Mouse (Mus musculus): ENCODE measurements around the gene Aip. TPM values are rescaled to one million over a fixed set of nuclear protein-coding genes. Genes with fewer than 3 reads are reported as not detected.

The Aip gene
- polyA plus RNA-seq (2015; fragmentation: Illumina TruSeq; extraction: RNeasy Lipid Tissue Mini Kit (QIAGEN cat#74804); ENCODE audit: low read depth, low replicate concordance) = 183 TPM

DNA sequence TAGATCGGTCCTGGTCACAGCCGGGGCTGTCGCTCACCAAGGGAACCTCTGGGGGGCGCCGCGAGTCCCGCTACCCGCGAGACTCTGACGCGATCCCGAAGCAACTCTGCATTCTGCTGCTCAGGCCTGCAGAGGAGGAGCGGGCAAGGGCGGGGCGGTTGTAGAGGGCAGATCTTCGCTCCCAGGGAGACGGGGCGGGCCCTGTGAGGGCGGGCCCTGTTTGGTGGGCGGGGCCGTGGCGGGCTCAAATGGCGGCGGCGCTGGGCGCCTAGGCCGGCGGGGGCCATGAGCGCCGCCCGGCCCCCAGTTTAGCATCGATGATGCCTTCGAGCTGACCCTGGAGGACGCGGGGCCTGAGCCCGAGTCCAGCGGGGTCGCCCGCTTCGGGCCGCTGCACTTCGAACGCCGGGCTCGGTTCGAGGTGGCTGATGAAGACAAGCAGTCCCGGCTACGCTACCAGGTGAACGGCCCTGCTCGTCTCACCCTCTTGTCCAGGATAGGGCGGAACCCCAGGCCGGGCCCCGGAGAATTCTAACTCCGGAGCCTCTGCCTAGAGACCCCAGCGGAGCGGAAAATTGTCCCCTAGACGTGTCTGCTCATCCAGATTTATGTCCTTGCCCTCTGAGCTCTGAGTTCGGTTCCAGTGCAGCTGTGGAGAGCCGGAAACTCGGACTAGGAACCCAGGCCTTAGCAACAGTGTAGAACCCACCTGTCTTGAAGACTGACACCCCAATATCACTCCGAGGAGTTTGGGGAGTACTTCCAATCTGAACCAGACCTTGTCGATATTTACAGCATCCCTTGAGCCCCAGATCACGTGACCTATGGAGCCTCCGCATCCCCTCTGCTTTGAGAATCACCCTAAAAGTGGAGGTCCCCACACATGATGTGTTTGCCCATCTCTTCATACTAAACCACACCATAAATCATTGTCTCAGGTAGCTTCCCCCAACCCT, at the start of gene Aip:
Gene Aip (minus strand): TSS at position 118 of the 956 bp plus-strand sequence.

DNA sequence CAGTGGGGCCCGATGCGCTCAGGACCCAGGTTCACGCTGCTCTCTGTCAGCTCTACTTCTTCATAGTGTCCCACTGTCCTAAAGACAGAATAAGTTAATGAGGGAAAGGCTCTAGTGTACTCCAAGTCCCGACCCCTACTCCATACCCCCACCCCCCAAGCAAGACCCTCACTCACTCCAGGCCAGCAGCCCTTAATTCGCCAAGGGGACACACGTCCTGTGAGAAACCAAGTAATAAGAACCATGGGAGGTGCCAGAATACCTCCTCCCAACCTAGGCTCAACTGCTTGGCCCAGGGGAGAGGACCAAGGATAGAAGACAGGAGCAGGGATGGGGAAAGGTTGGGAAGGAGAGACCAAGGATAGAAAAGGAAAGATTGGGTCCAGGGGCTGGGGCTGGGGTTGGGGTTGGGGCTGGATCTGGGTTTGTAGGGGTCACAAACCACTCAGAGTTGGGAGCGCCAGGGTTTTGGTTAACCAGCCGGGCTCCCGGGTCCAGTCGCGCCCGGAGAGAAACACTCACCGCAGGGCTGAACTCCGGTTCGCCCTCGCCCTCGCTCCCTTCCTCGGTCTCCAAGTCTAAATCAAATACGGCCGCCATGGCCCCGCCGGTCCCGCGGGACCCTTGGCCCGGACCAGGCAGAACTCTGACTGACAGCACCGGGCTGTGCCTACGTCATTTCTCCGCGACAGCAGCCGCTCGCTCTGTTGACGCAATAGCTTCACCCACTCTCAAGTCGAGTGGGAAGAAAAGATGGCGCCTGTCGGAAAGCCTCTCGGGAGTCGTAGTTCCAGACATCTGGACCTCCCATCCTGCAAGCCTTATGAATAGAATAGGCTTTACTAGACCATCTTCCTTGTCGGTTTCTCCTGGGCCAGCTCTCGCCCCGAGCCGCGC, 37.2 kb upstream of the Aip start, which contains the start of gene Rps6kb2:
Gene Rps6kb2 (minus strand): TSS at position 709 of the 897 bp plus-strand sequence.

DNA sequence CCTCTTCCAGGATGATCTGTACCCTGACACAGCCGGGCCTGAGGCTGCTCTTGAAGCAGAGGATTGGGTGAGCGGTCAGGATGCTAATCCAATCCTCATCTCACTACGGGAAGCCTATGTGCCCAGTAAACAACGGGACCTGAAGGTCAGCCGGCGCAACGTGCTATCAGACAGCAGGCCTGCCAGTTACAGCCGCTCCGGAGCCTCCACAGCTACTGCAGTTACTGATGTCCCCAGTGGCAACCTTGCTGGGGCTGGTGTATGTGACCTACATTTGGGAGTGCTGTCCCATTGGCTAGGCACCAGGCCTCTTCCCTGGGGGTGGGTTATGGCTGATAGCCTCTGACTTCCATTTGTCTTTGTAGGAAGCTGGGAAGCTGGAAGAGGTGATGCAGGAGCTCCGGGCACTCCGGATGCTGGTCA, 27.6 kb upstream of the Aip start, which contains the start of gene Ptprcap:
Gene Ptprcap (plus strand): TSS at position 373 of the 423 bp plus-strand sequence.

DNA sequence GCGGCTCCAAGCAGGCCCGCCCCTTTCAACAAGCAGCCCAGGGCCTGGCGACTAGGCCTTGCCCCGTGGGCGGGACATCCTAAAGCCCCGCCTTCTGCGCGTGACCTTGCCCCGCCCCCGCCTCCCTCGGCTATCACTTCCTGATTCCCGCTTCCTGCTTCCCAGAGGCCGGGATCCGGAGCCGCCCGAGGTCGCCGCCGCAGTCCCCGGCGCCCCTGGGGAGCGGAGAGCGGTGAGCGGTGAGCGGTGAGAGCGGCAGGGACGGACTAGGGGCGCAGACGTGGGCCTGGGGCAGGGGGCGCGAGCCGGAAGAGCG, 22.8 kb upstream of the Aip start, which contains the start of gene Coro1b:
Gene Coro1b (plus strand): TSS at position 129 of the 316 bp plus-strand sequence.

DNA sequence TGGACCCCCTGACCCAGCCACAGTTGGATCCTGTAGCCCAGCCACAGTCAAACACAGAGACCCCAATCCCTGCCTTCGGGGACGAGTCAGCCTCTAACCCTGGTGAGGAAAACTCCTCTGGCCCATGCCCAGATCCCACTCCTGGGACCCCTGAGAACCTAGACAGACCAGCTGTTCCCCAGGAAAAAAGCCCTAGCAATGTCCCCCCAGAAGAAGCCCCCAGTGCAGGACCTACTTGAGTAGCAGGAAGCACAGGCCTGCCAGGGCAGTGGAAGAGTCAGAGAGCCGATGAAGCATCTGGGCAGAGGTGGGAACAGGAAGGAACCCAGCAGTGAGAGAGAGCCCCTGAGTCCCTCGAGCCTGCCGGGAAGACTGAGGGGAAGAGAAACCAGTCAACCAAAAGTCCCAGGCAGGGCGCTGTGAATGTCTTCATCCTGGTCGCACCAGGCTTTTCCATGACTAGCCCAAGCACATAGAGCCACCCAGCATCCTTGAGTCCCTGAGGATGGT, 18.2 kb upstream of the Aip start, which contains the start of gene Cabp4:
Gene Cabp4 (minus strand): TSS at position 275 of the 510 bp plus-strand sequence.

DNA sequence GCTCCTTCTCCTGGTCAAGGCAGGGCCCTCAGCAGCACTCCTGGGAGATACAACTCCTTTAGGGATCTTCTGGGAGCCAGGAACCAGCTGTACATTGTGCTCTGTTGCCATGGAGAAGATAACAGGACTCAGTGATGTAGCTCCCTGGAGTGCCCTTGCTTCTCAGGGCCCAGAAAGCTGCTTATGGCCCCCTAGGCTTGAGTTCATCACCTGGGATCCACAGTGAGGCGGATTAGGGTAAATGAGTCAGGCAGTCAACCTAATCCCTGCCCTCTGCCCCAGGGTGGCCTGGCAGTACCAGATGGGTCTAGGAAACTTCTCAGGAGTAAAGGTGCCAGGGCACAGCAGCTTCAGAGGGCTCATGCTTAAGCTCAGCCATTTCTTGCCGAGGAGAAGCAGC, 13.8 kb upstream of the Aip start, which contains the start of gene Gpr152:
Gene Gpr152 (plus strand): TSS at position 342 of the 400 bp plus-strand sequence.

DNA sequence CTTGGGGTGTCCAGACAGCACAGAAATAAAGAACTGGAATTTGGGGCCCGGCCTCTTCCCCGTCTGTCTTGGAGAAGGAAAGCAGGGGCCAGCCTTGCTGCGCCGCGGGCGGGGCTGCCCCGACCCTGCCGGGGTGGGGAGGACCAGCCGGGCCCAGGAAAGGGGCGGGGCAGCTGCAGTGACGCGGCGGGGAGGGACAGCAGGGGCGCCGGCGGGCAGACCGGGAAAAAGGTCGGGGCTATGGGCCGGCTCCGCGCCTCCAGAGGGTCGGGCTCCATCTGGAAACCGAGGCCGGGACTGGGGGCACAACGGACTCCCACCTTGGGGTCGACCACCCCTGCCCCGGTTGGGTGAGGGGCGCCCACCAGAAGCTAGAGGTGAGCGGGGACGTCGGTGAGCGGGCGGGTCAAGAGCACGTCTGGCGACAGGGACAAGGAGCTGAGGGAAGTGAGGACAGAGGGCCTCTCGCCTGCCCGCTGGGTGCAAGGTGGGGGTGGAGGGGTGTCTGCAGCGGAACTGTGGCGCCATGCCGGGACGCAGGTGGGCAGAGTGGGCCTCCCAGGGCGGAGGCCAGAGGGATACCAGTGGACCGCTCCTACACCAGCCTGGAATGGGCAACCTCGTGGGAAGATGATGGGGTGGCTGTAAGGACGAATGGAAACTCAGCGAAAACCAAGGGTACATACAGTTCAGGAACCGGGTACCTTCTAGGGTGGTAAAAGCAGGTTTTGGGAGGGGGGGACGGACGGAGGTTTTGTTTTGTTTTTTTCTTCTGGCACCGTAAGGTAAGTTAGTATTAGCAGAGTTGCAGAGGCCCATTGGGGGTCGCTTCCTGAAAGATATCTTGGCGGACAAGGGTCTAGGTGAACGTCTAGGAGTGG, 25.6 kb downstream of the Aip start, which contains the start of gene Pitpnm1:
Gene Pitpnm1 (plus strand): TSS at position 162 of the 881 bp plus-strand sequence.

DNA sequence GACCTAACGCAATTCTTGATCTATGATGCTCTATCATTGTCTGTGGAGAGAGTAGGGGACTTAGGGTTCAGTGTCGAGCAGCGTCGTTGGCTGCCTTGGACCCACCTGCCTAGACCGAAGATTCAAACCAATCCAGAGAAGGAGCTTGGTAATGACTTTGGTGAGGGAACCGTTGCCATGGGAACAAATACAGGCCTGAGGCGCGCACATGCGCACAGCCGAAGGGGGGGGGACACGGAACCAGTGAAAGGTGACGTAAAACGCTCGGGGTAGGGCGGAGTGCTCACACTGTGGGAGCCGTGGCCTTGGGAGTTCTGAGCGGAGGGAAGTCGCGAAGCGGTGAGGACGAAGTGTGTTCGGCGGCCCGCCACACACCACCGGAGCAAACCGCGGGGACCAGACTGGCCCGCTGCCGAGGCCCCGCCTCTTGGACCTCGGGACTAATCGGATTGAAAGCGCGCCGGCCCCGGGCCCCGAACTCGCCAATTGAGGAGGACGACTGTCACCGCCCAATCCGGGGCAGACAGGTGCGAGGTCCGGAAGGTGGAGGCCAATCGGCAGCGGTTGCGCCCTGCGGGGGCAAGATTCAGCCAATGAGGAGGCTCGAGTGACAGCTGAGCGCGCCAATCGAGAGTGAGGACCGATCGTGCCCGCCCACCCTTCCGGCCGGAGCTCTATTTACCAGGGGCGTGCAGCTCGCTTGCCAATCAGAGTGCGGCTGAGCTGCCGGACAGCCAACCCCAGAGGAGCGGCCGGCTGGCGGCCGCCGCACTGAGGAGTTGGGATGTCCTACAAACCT, 28.8 kb downstream of the Aip start, which contains the start of gene Cdk2ap2:
Gene Cdk2ap2 (plus strand): TSS at position 541 of the 799 bp plus-strand sequence.

DNA sequence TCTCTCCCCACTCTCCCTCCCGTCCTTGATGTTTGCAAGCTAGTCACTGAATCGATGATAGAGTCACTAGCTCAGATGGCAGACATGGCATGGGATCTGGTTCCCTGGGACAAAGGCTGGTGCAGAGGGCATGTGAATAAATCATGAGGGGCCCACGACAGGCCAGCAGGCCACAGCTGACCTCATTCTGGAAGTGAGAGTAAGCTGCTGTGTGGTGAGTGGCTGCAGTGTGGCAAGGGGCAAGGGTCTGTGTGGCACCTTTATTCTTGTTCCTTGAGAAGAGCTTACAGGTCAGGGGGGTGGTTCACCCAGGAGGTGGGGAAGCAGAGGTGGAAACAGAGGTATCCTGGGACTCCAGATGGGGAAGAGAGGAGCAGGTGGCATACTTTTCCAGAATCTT, 44.3 kb downstream of the Aip start, which contains the start of gene Cabp2:
Gene Cabp2 (plus strand): TSS at position 185 of the 400 bp plus-strand sequence.

Other genes with a start within 250 kb of the Aip start
- gene Tcirg1, start 218.7 kb downstream of the Aip start, polyA plus RNA-seq (2015; fragmentation: Illumina TruSeq; extraction: RNeasy Lipid Tissue Mini Kit (QIAGEN cat#74804); ENCODE audit: low read depth, low replicate concordance) = 14.5 TPM
- gene Ndufs8, start 213.1 kb downstream of the Aip start, polyA plus RNA-seq (2015; fragmentation: Illumina TruSeq; extraction: RNeasy Lipid Tissue Mini Kit (QIAGEN cat#74804); ENCODE audit: low read depth, low replicate concordance) = 305 TPM
- 4.3 TPM for gene Aldh3b1, start 196.1 kb downstream of the Aip start, polyA plus RNA-seq (2015; fragmentation: Illumina TruSeq; extraction: RNeasy Lipid Tissue Mini Kit (QIAGEN cat#74804); ENCODE audit: low read depth, low replicate concordance)
- gene Unc93b1, start 190.7 kb downstream of the Aip start, polyA plus RNA-seq (2015; fragmentation: Illumina TruSeq; extraction: RNeasy Lipid Tissue Mini Kit (QIAGEN cat#74804); ENCODE audit: low read depth, low replicate concordance) = 16.0 TPM
- gene Aldh3b3, start 167.2 kb downstream of the Aip start, polyA plus RNA-seq (2015; fragmentation: Illumina TruSeq; extraction: RNeasy Lipid Tissue Mini Kit (QIAGEN cat#74804); ENCODE audit: low read depth, low replicate concordance) = not detected
- gene Aldh3b2, start 153.5 kb downstream of the Aip start, polyA plus RNA-seq (2015; fragmentation: Illumina TruSeq; extraction: RNeasy Lipid Tissue Mini Kit (QIAGEN cat#74804); ENCODE audit: low read depth, low replicate concordance) = 1.4 TPM
- gene Acy3, start 139.3 kb downstream of the Aip start, polyA plus RNA-seq (2015; fragmentation: Illumina TruSeq; extraction: RNeasy Lipid Tissue Mini Kit (QIAGEN cat#74804); ENCODE audit: low read depth, low replicate concordance) = 4.0 TPM
- gene Tbx10, start 133.1 kb downstream of the Aip start, polyA plus RNA-seq (2015; fragmentation: Illumina TruSeq; extraction: RNeasy Lipid Tissue Mini Kit (QIAGEN cat#74804); ENCODE audit: low read depth, low replicate concordance) = not detected
- 15.1 TPM for gene Nudt8, start 125.3 kb downstream of the Aip start, polyA plus RNA-seq (2015; fragmentation: Illumina TruSeq; extraction: RNeasy Lipid Tissue Mini Kit (QIAGEN cat#74804); ENCODE audit: low read depth, low replicate concordance)
- 2.0 TPM for gene Gm49405, start 125.2 kb downstream of the Aip start, polyA plus RNA-seq (2015; fragmentation: Illumina TruSeq; extraction: RNeasy Lipid Tissue Mini Kit (QIAGEN cat#74804); ENCODE audit: low read depth, low replicate concordance)
- gene Doc2g, start 122.5 kb downstream of the Aip start, polyA plus RNA-seq (2015; fragmentation: Illumina TruSeq; extraction: RNeasy Lipid Tissue Mini Kit (QIAGEN cat#74804); ENCODE audit: low read depth, low replicate concordance) = 5.7 TPM
- 236 TPM for gene Ndufv1, start 113.1 kb downstream of the Aip start, polyA plus RNA-seq (2015; fragmentation: Illumina TruSeq; extraction: RNeasy Lipid Tissue Mini Kit (QIAGEN cat#74804); ENCODE audit: low read depth, low replicate concordance)
- gene Gstp1, start 87.9 kb downstream of the Aip start, polyA plus RNA-seq (2015; fragmentation: Illumina TruSeq; extraction: RNeasy Lipid Tissue Mini Kit (QIAGEN cat#74804); ENCODE audit: low read depth, low replicate concordance) = 465 TPM
- gene Gstp2, start 79.8 kb downstream of the Aip start, polyA plus RNA-seq (2015; fragmentation: Illumina TruSeq; extraction: RNeasy Lipid Tissue Mini Kit (QIAGEN cat#74804); ENCODE audit: low read depth, low replicate concordance) = 1.5 TPM
- gene Gstp3, start 66.3 kb downstream of the Aip start, polyA plus RNA-seq (2015; fragmentation: Illumina TruSeq; extraction: RNeasy Lipid Tissue Mini Kit (QIAGEN cat#74804); ENCODE audit: low read depth, low replicate concordance) = not detected
- not detected for gene Cabp2, start 44.3 kb downstream of the Aip start, polyA plus RNA-seq (2015; fragmentation: Illumina TruSeq; extraction: RNeasy Lipid Tissue Mini Kit (QIAGEN cat#74804); ENCODE audit: low read depth, low replicate concordance)
- 37.6 TPM for gene Cdk2ap2, start 28.7 kb downstream of the Aip start, polyA plus RNA-seq (2015; fragmentation: Illumina TruSeq; extraction: RNeasy Lipid Tissue Mini Kit (QIAGEN cat#74804); ENCODE audit: low read depth, low replicate concordance)
- gene Pitpnm1, start 25.9 kb downstream of the Aip start, polyA plus RNA-seq (2015; fragmentation: Illumina TruSeq; extraction: RNeasy Lipid Tissue Mini Kit (QIAGEN cat#74804); ENCODE audit: low read depth, low replicate concordance) = 122 TPM
- gene Gpr152, start 13.9 kb upstream of the Aip start, polyA plus RNA-seq (2015; fragmentation: Illumina TruSeq; extraction: RNeasy Lipid Tissue Mini Kit (QIAGEN cat#74804); ENCODE audit: low read depth, low replicate concordance) = 0.10 TPM
- gene Cabp4, start 18.2 kb upstream of the Aip start, polyA plus RNA-seq (2015; fragmentation: Illumina TruSeq; extraction: RNeasy Lipid Tissue Mini Kit (QIAGEN cat#74804); ENCODE audit: low read depth, low replicate concordance) = not detected
- 127 TPM for gene Coro1b, start 22.8 kb upstream of the Aip start, polyA plus RNA-seq (2015; fragmentation: Illumina TruSeq; extraction: RNeasy Lipid Tissue Mini Kit (QIAGEN cat#74804); ENCODE audit: low read depth, low replicate concordance)
- gene Ptprcap, start 27.7 kb upstream of the Aip start, polyA plus RNA-seq (2015; fragmentation: Illumina TruSeq; extraction: RNeasy Lipid Tissue Mini Kit (QIAGEN cat#74804); ENCODE audit: low read depth, low replicate concordance) = 1.5 TPM
- gene Rps6kb2, start 37.5 kb upstream of the Aip start, polyA plus RNA-seq (2015; fragmentation: Illumina TruSeq; extraction: RNeasy Lipid Tissue Mini Kit (QIAGEN cat#74804); ENCODE audit: low read depth, low replicate concordance) = 45.8 TPM
- 13.7 TPM for gene Carns1, start 49.6 kb upstream of the Aip start, polyA plus RNA-seq (2015; fragmentation: Illumina TruSeq; extraction: RNeasy Lipid Tissue Mini Kit (QIAGEN cat#74804); ENCODE audit: low read depth, low replicate concordance)
- gene Tbc1d10c, start 65.4 kb upstream of the Aip start, polyA plus RNA-seq (2015; fragmentation: Illumina TruSeq; extraction: RNeasy Lipid Tissue Mini Kit (QIAGEN cat#74804); ENCODE audit: low read depth, low replicate concordance) = 1.2 TPM
- gene Ppp1ca, start 66.2 kb upstream of the Aip start, polyA plus RNA-seq (2015; fragmentation: Illumina TruSeq; extraction: RNeasy Lipid Tissue Mini Kit (QIAGEN cat#74804); ENCODE audit: low read depth, low replicate concordance) = 454 TPM
- 10.9 TPM for gene Rad9a, start 75.8 kb upstream of the Aip start, polyA plus RNA-seq (2015; fragmentation: Illumina TruSeq; extraction: RNeasy Lipid Tissue Mini Kit (QIAGEN cat#74804); ENCODE audit: low read depth, low replicate concordance)
- gene Clcf1, start 88.4 kb upstream of the Aip start, polyA plus RNA-seq (2015; fragmentation: Illumina TruSeq; extraction: RNeasy Lipid Tissue Mini Kit (QIAGEN cat#74804); ENCODE audit: low read depth, low replicate concordance) = 0.59 TPM
- gene AC109138.7, start 88.5 kb upstream of the Aip start, polyA plus RNA-seq (2015; fragmentation: Illumina TruSeq; extraction: RNeasy Lipid Tissue Mini Kit (QIAGEN cat#74804); ENCODE audit: low read depth, low replicate concordance) = not detected
- 29.6 TPM for gene Pold4, start 106.0 kb upstream of the Aip start, polyA plus RNA-seq (2015; fragmentation: Illumina TruSeq; extraction: RNeasy Lipid Tissue Mini Kit (QIAGEN cat#74804); ENCODE audit: low read depth, low replicate concordance)
- gene Ssh3, start 143.3 kb upstream of the Aip start, polyA plus RNA-seq (2015; fragmentation: Illumina TruSeq; extraction: RNeasy Lipid Tissue Mini Kit (QIAGEN cat#74804); ENCODE audit: low read depth, low replicate concordance) = 58.5 TPM
- 55.6 TPM for gene Ankrd13d, start 157.3 kb upstream of the Aip start, polyA plus RNA-seq (2015; fragmentation: Illumina TruSeq; extraction: RNeasy Lipid Tissue Mini Kit (QIAGEN cat#74804); ENCODE audit: low read depth, low replicate concordance)
- 184 TPM for gene Grk2, start 180.4 kb upstream of the Aip start, polyA plus RNA-seq (2015; fragmentation: Illumina TruSeq; extraction: RNeasy Lipid Tissue Mini Kit (QIAGEN cat#74804); ENCODE audit: low read depth, low replicate concordance)